Mouse (Mus musculus): ENCODE data around the gene Ube2s. TPM values are rescaled to one million over a fixed set of nuclear protein-coding genes. Genes with fewer than 3 reads are reported as not detected.
"Not testable (repeated sequence)": the region's sequence is repeated elsewhere in the genome, so short reads cannot be mapped to it uniquely, and the experiment has no call there.

Ube2s gene
- polyA plus RNA-seq, 1 experiment from 2014 or later: 198 TPM

DNA sequence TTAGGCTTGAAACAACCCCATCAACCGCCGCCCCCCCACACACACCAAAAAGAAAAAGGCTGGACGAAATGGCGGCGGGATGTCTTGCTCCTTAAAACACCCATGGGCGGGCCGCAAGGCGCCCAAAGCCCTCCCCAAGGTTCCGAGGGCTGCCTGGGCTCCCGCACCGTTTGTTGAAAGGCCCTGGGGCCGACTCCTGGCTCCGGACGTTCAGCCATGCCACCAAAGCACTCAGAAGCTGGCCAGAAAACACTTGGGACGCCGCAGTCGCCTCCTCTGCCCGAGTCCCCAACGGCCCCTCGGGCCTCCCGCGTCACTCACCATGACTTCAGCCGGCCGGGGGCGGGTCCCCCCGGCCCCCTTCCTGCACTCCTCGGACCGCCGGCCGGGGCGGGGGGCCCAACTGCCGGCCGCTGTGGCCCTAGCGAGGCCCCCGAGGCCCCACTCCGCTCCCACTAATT, 518 bp downstream of the Ube2s start:
- peaks cover 12% of the 10 kb centered on the region for H3K36me3 ChIP-seq (ENCODE audit: insufficient read depth, low read length)
- 0% methylated on average over 26 of the region's 36 CpGs for WGBS
- peak overlapping the region; percentile 61 for H3K4me3 ChIP-seq (replicated peaks; ENCODE audit: low read depth, low read length)
- H3K9ac ChIP-seq (ENCODE audit: low read depth, low read length): peak overlapping the region; percentile 72
- no peaks in the 10 kb centered on the region for H3K9me3 ChIP-seq (replicated peaks; ENCODE audit: low read length)
- no peaks in the 10 kb centered on the region for H3K27me3 ChIP-seq (ENCODE audit: insufficient read depth, low read length)
- ATAC-seq (replicated peaks; ENCODE audit: low FRiP score, low read depth) (no peak; the same call in 1 of the 2 replicates), DNase-seq (ENCODE audit: low spot score) (peak; percentile 44)
- peaks cover 15% of the 10 kb centered on the region for H3K4me1 ChIP-seq (replicated peaks; ENCODE audit: insufficient read depth, low read length)
- peak overlapping the region; percentile 96 for H3K27ac ChIP-seq
- peak overlapping the region; percentile 79 for H3K4me2 ChIP-seq (ENCODE audit: low read length)
- TF ChIP-seq CTCF (IDR thresholded peaks at IDR 0.05; ENCODE audit: low read depth): no peak

GRCm38 (mm10) chr7:4811131-4811530, 1.3 kb downstream of the Ube2s start:
- H3K9me3 ChIP-seq (replicated peaks; ENCODE audit: low read length); H3K27me3 ChIP-seq (ENCODE audit: insufficient read depth, low read length); DNase-seq (ENCODE audit: low spot score); ATAC-seq (replicated peaks; ENCODE audit: low FRiP score, low read depth): not testable (repeated sequence)
- Histone ChIP-seq H3K4me2 (ENCODE audit: low read length) (peak overlapping the region; percentile 79), H3K9ac (ENCODE audit: low read depth, low read length) (peak overlapping the region; percentile 72), H3K4me3 (replicated peaks; ENCODE audit: low read depth, low read length) (peak overlapping the region; percentile 61), H3K4me1 (replicated peaks; ENCODE audit: insufficient read depth, low read length) (peaks cover 15% of the 10 kb centered on the region), H3K27ac (peak overlapping the region; percentile 96; the same call in 1 of the 2 replicates), H3K36me3 (ENCODE audit: insufficient read depth, low read length) (peaks cover 19% of the 10 kb centered on the region)
- WGBS: 36% methylated on average over 10 of the region's 10 CpGs

GRCm38 (mm10) chr7:4806716-4807115, 5.7 kb downstream of the Ube2s start:
- TF ChIP-seq CTCF (IDR thresholded peaks at IDR 0.05; ENCODE audit: low read depth): peak; percentile 77
- Histone ChIP-seq H3K27ac (no peak overlapping the region), H3K4me3 (replicated peaks; ENCODE audit: low read depth, low read length) (no peak overlapping the region), H3K9ac (ENCODE audit: low read depth, low read length) (no peak overlapping the region), H3K9me3 (replicated peaks; ENCODE audit: low read length) (no peaks in the 10 kb centered on the region), H3K27me3 (ENCODE audit: insufficient read depth, low read length) (no peaks in the 10 kb centered on the region), H3K36me3 (ENCODE audit: insufficient read depth, low read length) (peaks cover 22% of the 10 kb centered on the region), H3K4me1 (replicated peaks; ENCODE audit: insufficient read depth, low read length) (peaks cover 12% of the 10 kb centered on the region), H3K4me2 (ENCODE audit: low read length) (no peak overlapping the region)
- DNase-seq (ENCODE audit: low spot score): peak; percentile 81
- no peak for ATAC-seq (replicated peaks; ENCODE audit: low FRiP score, low read depth)
- 86% methylated on average over 7 of the region's 7 CpGs for WGBS

- no peaks in the 10 kb centered on the region for H3K27me3 ChIP-seq (ENCODE audit: insufficient read depth, low read length)
- no peaks in the 10 kb centered on the region for H3K4me1 ChIP-seq (replicated peaks; ENCODE audit: insufficient read depth, low read length)
- no peak overlapping the region for H3K4me2 ChIP-seq (ENCODE audit: low read length)
- H3K27ac ChIP-seq: no peak overlapping the region
- DNase-seq (ENCODE audit: low spot score) (no peak), ATAC-seq (replicated peaks; ENCODE audit: low FRiP score, low read depth) (no peak)
- H3K36me3 ChIP-seq (ENCODE audit: insufficient read depth, low read length): peaks cover 17% of the 10 kb centered on the region; the same call in 1 of the 2 replicates
- H3K4me3 ChIP-seq (replicated peaks; ENCODE audit: low read depth, low read length): no peak overlapping the region
- TF ChIP-seq CTCF (IDR thresholded peaks at IDR 0.05; ENCODE audit: low read depth): no peak
- H3K9me3 ChIP-seq (replicated peaks; ENCODE audit: low read length): no peaks in the 10 kb centered on the region
- no peak overlapping the region for H3K9ac ChIP-seq (ENCODE audit: low read depth, low read length)
Measured at GRCm38 (mm10) chr7:4802247-4802646, 10.1 kb downstream of the Ube2s start.

DNA sequence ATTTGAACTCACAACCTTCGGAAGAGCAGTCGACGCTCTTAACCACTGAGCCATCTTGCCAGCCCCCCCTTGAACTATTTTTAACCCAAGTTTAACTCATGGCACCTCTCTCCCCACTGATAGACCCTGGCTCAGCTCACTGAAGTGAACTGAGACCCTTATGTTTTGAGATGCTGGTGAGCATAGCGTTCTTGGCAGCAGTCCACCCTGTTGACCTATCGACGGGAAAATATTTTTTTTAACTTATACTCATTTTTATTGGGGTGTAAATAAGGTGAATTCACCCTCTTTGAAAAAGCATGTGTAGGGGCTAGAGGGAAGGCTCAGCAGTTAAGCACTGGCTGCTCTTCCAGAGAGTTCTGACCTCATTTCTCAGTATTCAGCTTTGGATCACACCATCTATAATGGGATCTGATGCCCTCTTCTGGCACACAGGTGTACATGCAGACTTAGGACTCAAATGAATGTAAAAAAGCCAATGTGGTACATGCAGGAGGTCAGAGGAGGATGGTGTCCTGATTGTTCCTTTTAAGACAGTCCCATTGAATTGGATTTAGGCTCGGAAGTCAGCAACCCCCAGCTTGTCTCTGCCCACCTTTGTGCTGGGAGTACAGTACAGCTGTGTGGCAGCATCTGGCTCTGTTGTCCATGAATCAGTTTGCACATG, 16.5 kb downstream of the Ube2s start:
- H3K4me1 ChIP-seq (replicated peaks; ENCODE audit: insufficient read depth, low read length): peaks cover 8% of the 10 kb centered on the region; the same call in 1 of the 2 replicates

DNA sequence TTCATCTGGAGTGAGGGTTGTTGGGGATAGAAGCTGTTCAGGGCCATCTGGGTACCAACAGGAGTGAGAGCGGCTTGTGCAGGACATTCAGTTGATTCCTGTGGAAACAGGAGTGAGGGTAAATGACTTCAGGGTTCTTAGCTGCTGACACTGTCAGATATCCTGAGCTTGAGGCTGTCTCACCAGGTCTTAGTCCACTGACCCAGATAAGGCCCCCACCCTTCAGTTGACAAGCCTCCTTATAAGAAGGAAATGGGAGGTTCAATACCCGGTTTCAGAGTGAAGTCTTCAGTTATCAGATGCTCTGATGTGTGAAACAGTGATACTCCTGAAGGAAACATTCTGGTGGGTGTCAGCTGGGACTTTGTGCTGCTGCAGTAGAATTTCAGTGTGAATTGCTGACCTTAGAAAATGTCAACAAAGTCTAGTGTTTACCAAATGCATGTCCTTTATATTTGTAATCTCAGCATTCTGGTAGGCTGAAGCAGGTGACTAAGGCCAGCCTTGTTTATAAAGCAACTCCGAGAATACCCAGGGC, 17.7 kb downstream of the Ube2s start:
- Histone ChIP-seq H3K4me2 (ENCODE audit: low read length) (no peak overlapping the region), H3K4me3 (replicated peaks; ENCODE audit: low read depth, low read length) (no peak overlapping the region)
- DNase-seq (ENCODE audit: low spot score): no peak

More for the DNA sequence above, 16.5 kb downstream of the Ube2s start:
- H3K9ac ChIP-seq (ENCODE audit: low read depth, low read length): no peak overlapping the region
- H3K27ac ChIP-seq: no peak overlapping the region
- WGBS: 61% methylated on average over 7 of the region's 7 CpGs
- TF ChIP-seq CTCF (IDR thresholded peaks at IDR 0.05; ENCODE audit: low read depth): peak; percentile 87
- no peaks in the 10 kb centered on the region for H3K27me3 ChIP-seq (ENCODE audit: insufficient read depth, low read length)
- H3K4me2 ChIP-seq (ENCODE audit: low read length): no peak overlapping the region
- DNase-seq (ENCODE audit: low spot score) (peak; percentile 88), ATAC-seq (replicated peaks; ENCODE audit: low FRiP score, low read depth) (0 out of 2 replicates have a peak, but pooled peaks have one; percentile 12)
- H3K9me3 ChIP-seq (replicated peaks; ENCODE audit: low read length): no peaks in the 10 kb centered on the region
- no peak overlapping the region for H3K4me3 ChIP-seq (replicated peaks; ENCODE audit: low read depth, low read length)
- peaks cover 26% of the 10 kb centered on the region for H3K36me3 ChIP-seq (ENCODE audit: insufficient read depth, low read length)

More for the DNA sequence above, 17.7 kb downstream of the Ube2s start:
- no peak overlapping the region for H3K27ac ChIP-seq
- H3K4me1 ChIP-seq (replicated peaks; ENCODE audit: insufficient read depth, low read length): peaks cover 8% of the 10 kb centered on the region; the same call in 1 of the 2 replicates
- H3K9ac ChIP-seq (ENCODE audit: low read depth, low read length): 0 out of 2 replicates have a peak overlapping the region, but pooled peaks have one; percentile 23
- no peaks in the 10 kb centered on the region for H3K9me3 ChIP-seq (replicated peaks; ENCODE audit: low read length)
- no peaks in the 10 kb centered on the region for H3K27me3 ChIP-seq (ENCODE audit: insufficient read depth, low read length)
- no peak for ATAC-seq (replicated peaks; ENCODE audit: low FRiP score, low read depth)
- TF ChIP-seq CTCF (IDR thresholded peaks at IDR 0.05; ENCODE audit: low read depth): no peak
- H3K36me3 ChIP-seq (ENCODE audit: insufficient read depth, low read length): peaks cover 26% of the 10 kb centered on the region
- WGBS: 63% methylated on average over 3 of the region's 3 CpGs
